12 mouse cellular contexts compared by ENCODE assay signal in the genomic region with DNA sequence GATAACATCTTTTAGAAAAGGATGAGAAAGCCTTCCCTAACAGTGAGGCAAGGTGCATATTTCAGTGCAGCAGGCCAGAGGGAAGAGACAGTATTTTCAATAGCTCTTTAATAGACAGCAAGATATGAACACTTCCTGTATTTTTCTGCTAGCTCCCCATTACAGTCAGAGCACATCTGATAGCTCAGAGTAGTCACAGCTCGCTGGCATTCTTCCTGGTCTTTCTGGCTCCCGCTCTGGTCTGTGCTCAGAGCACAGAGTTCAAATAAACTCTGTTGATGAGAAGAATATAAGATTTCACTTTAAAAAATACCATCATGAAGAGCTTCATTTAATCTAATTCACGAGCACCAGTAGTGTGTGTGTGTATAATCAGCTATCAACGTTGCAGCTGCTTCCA.
"Had no signal": no experiment of that assay in that cellular context is flagged by ENCODE, and none has a peak within 500 bp of the region (broad histone marks: within the 10 kb centered on the region; RNA-seq: fewer than 3 reads in every experiment).

No protein-coding gene starts in this region.

- ATAC-seq: midbrain, embryonic 16.5 days had no signal

- H3K9me3 ChIP-seq: limb, embryonic 12.5 days; midbrain, embryonic 12.5 days; neural tube, embryonic 13.5 days; stomach, embryonic 15.5 days had no signal

- H3K27ac ChIP-seq: limb, embryonic 12.5 days; liver, embryonic 14.5 days; midbrain, embryonic 12.5 days; neural tube, embryonic 13.5 days; stomach, embryonic 15.5 days had no signal

- H3K4me1 ChIP-seq: limb, embryonic 12.5 days; midbrain, embryonic 12.5 days; neural tube, embryonic 13.5 days; stomach, embryonic 15.5 days had no signal

- H3K36me3 ChIP-seq: limb, embryonic 12.5 days; midbrain, embryonic 12.5 days; neural tube, embryonic 13.5 days; stomach, embryonic 15.5 days had no signal

- DNase-seq: kidney, postnatal 10 days; layer of hippocampus, postnatal 36 days; lung, adult 18-20 months; right cerebral cortex, postnatal 14 days; thymus, adult 2 months; thymus, postnatal 25 days had no signal

- H3K27me3 ChIP-seq: limb, embryonic 12.5 days; midbrain, embryonic 12.5 days; neural tube, embryonic 13.5 days; stomach, embryonic 15.5 days had no signal

- H3K4me3 ChIP-seq: limb, embryonic 12.5 days; midbrain, embryonic 12.5 days; neural tube, embryonic 13.5 days; stomach, embryonic 15.5 days had no signal

- H3K9ac ChIP-seq: limb, embryonic 12.5 days; liver, embryonic 14.5 days; midbrain, embryonic 12.5 days; neural tube, embryonic 13.5 days; stomach, embryonic 15.5 days had no signal

- H3K4me2 ChIP-seq: limb, embryonic 12.5 days; midbrain, embryonic 12.5 days; neural tube, embryonic 13.5 days; stomach, embryonic 15.5 days had no signal
